Mouse (Mus musculus): ENCODE results near the gene Wdr46.

- TF ChIP-seq CTCF (IDR thresholded peaks at IDR 0.05) (no peak), EP300 (IDR thresholded peaks at IDR 0.05) (no peak)
These were observed 32.0 kb upstream of the Wdr46 start for GRCm38 (mm10) chr17:33908331-33909076.

Measured in lung, postnatal 0 days (tissue).